In the genomic region with DNA sequence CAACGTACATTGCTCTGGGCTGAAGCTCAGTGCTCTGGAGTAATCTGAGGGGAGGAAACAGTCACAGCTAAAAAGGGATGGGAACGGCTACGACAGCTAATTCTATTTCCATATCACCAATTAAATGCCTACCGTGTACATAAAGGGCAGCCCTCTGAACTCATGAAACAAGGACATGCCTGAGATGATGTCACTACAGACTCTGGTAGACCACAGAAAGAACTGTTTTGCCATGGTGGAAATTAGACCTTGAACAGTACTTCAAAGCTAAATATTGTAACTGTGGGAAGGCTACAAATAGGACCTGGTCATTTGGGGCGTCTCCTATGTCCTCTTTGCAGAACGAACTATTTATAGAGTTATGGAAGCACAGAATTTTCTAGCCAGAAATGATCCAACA, we compare ENCODE assay signal across 13 mouse cellular contexts.
DNase-seq lines count a peak whose midpoint lies in the region; ATAC-seq and TF ChIP-seq lines count a peak whose summit lies in the region.
"Had no signal": no experiment of that assay in that cellular context is flagged by ENCODE, and none has a peak within 500 bp of the region (broad histone marks: within the 10 kb centered on the region; RNA-seq: fewer than 3 reads in every experiment).

No protein-coding gene starts in this region.

- H3K79me2 ChIP-seq in myocyte (ENCODE audit: control insufficient read depth, insufficient read depth): no peaks in the 10 kb centered on the region

- H3K27ac ChIP-seq in heart, embryonic 13.5 days (replicated peaks): 0 out of 2 replicates have a peak overlapping the region, but pooled peaks have one; percentile 2
- 0 out of 2 replicates have a peak overlapping the region, but pooled peaks have one; percentile 26 for H3K27ac ChIP-seq in midbrain, embryonic 14.5 days (replicated peaks; ENCODE audit: low read depth, low read length)
- H3K27ac ChIP-seq in midbrain, embryonic 10.5 days (replicated peaks): no peak overlapping the region
- H3K27ac ChIP-seq: embryonic facial prominence, embryonic 13.5 days; limb, embryonic 10.5 days had no signal

- peaks cover 38% of the 10 kb centered on the region for H3K4me1 ChIP-seq in heart, embryonic 13.5 days
- no peaks in the 10 kb centered on the region for H3K4me1 ChIP-seq in midbrain, embryonic 14.5 days (ENCODE audit: control insufficient read depth, insufficient read depth, low read length)
- H3K4me1 ChIP-seq in midbrain, embryonic 10.5 days: peaks cover 11% of the 10 kb centered on the region

- ATAC-seq in heart, embryonic 13.5 days (ENCODE audit: extremely low read depth, insufficient number of reproducible peaks, low FRiP score, low TSS enrichment): no peak; the same call in 1 of the 2 replicates
- ATAC-seq in midbrain, embryonic 14.5 days (ENCODE audit: low FRiP score, low TSS enrichment): no peak

- H3K9ac ChIP-seq in heart, embryonic 13.5 days: no peak overlapping the region
- H3K9ac ChIP-seq in midbrain, embryonic 14.5 days (replicated peaks; ENCODE audit: low read length): no peak overlapping the region
- H3K9ac ChIP-seq: embryonic facial prominence, embryonic 13.5 days had no signal

- H3K4me3 ChIP-seq in heart, embryonic 13.5 days: no peak overlapping the region
- no peak overlapping the region for H3K4me3 ChIP-seq in midbrain, embryonic 14.5 days (replicated peaks; ENCODE audit: low read depth, low read length)
- H3K4me3 ChIP-seq in midbrain, embryonic 10.5 days: no peak overlapping the region
- H3K4me3 ChIP-seq in myocyte: no peak overlapping the region
- H3K4me3 ChIP-seq: embryonic facial prominence, embryonic 13.5 days; limb, embryonic 10.5 days; megakaryocyte, embryonic 14.5 days had no signal

- no peaks in the 10 kb centered on the region for H3K9me3 ChIP-seq in heart, embryonic 13.5 days
- no peaks in the 10 kb centered on the region for H3K9me3 ChIP-seq in midbrain, embryonic 14.5 days (ENCODE audit: control insufficient read depth, low read length)
- H3K9me3 ChIP-seq in midbrain, embryonic 10.5 days (replicated peaks): no peaks in the 10 kb centered on the region
- H3K9me3 ChIP-seq: embryonic facial prominence, embryonic 13.5 days; G1E; limb, embryonic 10.5 days; megakaryocyte, embryonic 14.5 days had no signal

- no peak for TF ChIP-seq POLR2A in myocyte (IDR thresholded peaks at IDR 0.05; ENCODE audit: insufficient read length, low read depth)

- no peaks in the 10 kb centered on the region for H3K27me3 ChIP-seq in heart, embryonic 13.5 days (replicated peaks)
- H3K27me3 ChIP-seq in midbrain, embryonic 14.5 days (ENCODE audit: control insufficient read depth, insufficient read depth, low read length): no peaks in the 10 kb centered on the region
- H3K27me3 ChIP-seq in midbrain, embryonic 10.5 days (ENCODE audit: low read depth, poor library complexity, severe bottlenecking): no peaks in the 10 kb centered on the region
- no peaks in the 10 kb centered on the region for H3K27me3 ChIP-seq in myocyte (ENCODE audit: control insufficient read depth, insufficient read depth, insufficient read length)
- H3K27me3 ChIP-seq: embryonic facial prominence, embryonic 13.5 days; megakaryocyte, embryonic 14.5 days had no signal

- WGBS in heart, embryonic 13.5 days: 57% methylated on average over 6 of the region's 6 CpGs
- 80% methylated on average over 6 of the region's 6 CpGs for whole genome bisulfite sequencing in midbrain, embryonic 14.5 days
- 96% methylated on average over 6 of the region's 6 CpGs for WGBS in midbrain, embryonic 10.5 days

- no peak overlapping the region for H3K4me2 ChIP-seq in heart, embryonic 13.5 days
- H3K4me2 ChIP-seq in midbrain, embryonic 14.5 days (ENCODE audit: low read length): no peak overlapping the region
- peak overlapping the region; percentile 62 for H3K4me2 ChIP-seq in myocyte (ENCODE audit: low read depth)
- H3K4me2 ChIP-seq: embryonic facial prominence, embryonic 13.5 days had no signal

- no peak for DNase-seq in heart, adult 8-10 months (ENCODE audit: low spot score)
- DNase-seq in midbrain, embryonic 14.5 days: no peak
- no peak for DNase-seq in midbrain, embryonic 10.5 days (ENCODE audit: low spot score)
- peak; percentile 19 for DNase-seq in induced T-regulatory cell, adult 2 months (ENCODE audit: low read depth)
- no peak for DNase-seq in urinary bladder, adult 18-20 months (ENCODE audit: low spot score in 2 of 2)
- DNase-seq: kidney, adult 18-20 months; lung, adult 2 months had no signal

- H3ac ChIP-seq in myocyte (ENCODE audit: control insufficient read depth, insufficient read length): no peak overlapping the region

- no peaks in the 10 kb centered on the region; the same call in 1 of the 2 replicates for H3K36me3 ChIP-seq in heart, embryonic 13.5 days
- H3K36me3 ChIP-seq in midbrain, embryonic 14.5 days (ENCODE audit: control insufficient read depth, insufficient read depth, low read length): no peaks in the 10 kb centered on the region
- H3K36me3 ChIP-seq in midbrain, embryonic 10.5 days: no peaks in the 10 kb centered on the region
- no peaks in the 10 kb centered on the region for H3K36me3 ChIP-seq in myocyte (ENCODE audit: control insufficient read depth, insufficient read depth)
- H3K36me3 ChIP-seq: embryonic facial prominence, embryonic 13.5 days; G1E had no signal

TF ChIP-seq in myocyte, 11 proteins besides CTCF, POLR2A, EP300 and RAD21:
- TF ChIP-seq MYOD1 (IDR thresholded peaks at IDR 0.05; ENCODE audit: control insufficient read depth in 1 of 3, insufficient read length in 2 of 3, low read depth in 2 of 3): no peak
- no peak for TF ChIP-seq REST (IDR thresholded peaks at IDR 0.05; ENCODE audit: insufficient read depth, insufficient read length)
TF ChIP-seq in myocyte: peak in this region for 0.
